Mouse (Mus musculus) liver, embryonic 14.5 days (tissue): ENCODE data around the gene Card11. TPM values are rescaled to one million over a fixed set of nuclear protein-coding genes. Genes with fewer than 3 reads are reported as not detected.

ENCODE experiments used
- ATAC-seq: fragments of 200-750 bp; cut with Nextera tagmentation; 2 replicates; pipeline ENCODE4 v1.8.0; 2017; ENCODE audit warnings: moderate number of reproducible peaks, mild to moderate bottlenecking, moderate library complexity; ENCODE audit not compliant: insufficient read depth
- DNase-seq, 3 experiments: peaks; one replicate each; pipeline ENCODE4 v3.0.0-alpha.2; 2012 to 2013; ENCODE audit warnings: low read depth in 3 of 3, low spot score in 3 of 3
- H3K27ac ChIP-seq: fragments of 300-500 bp; sonication (generic); 2 replicates; pipeline ENCODE4 v1.5.1; 2014; ENCODE audit warnings: moderate library complexity, mild to moderate bottlenecking, control low read depth, inconsistent platforms
- H3K27me3 ChIP-seq: fragments of 300-500 bp; sonication (generic); 2 replicates; pipeline ENCODE4 v1.6.1; 2014; ENCODE audit warnings: mild to moderate bottlenecking, low read length, moderate library complexity; ENCODE audit not compliant: control insufficient read depth, insufficient read depth
- H3K36me3 ChIP-seq: fragments of 300-500 bp; sonication (generic); replicated peaks from 2 replicates; pipeline ENCODE4 v1.6.1; 2014; ENCODE audit warnings: low read depth; ENCODE audit not compliant: control insufficient read depth, insufficient read depth
- H3K4me1 ChIP-seq, 2 experiments: fragments of 200-500 bp in 1 of 2; fragments of 300-500 bp in 1 of 2; sonication (generic) in 1 of 2; replicated peaks; 2 replicates each; pipeline ENCODE4 v1.6.1; 2012 to 2014; ENCODE audit warnings: antibody characterized with exemption in 1 of 2, inconsistent platforms in 1 of 2, low read length in 1 of 2; ENCODE audit not compliant: control insufficient read depth in 2 of 2, insufficient read depth in 2 of 2
- H3K4me2 ChIP-seq: fragments of 300-500 bp; sonication (generic); 2 replicates; pipeline ENCODE4 v1.6.1; 2014; ENCODE audit warnings: low read depth, mild to moderate bottlenecking, control low read depth, moderate library complexity
- H3K4me3 ChIP-seq, 2 experiments: fragments of 200-500 bp in 1 of 2; fragments of 300-500 bp in 1 of 2; sonication (generic) in 1 of 2; 2 replicates each; pipeline ENCODE4 v1.5.1; 2012 to 2014; ENCODE audit warnings: low read depth in 2 of 2, low read length in 2 of 2, mild to moderate bottlenecking in 2 of 2, control low read depth in 1 of 2, inconsistent platforms in 1 of 2, moderate library complexity in 1 of 2; ENCODE audit not compliant: insufficient read depth in 1 of 2
- H3K9ac ChIP-seq: fragments of 300-500 bp; sonication (generic); replicated peaks from 2 replicates; pipeline ENCODE4 v1.6.1; 2014; ENCODE audit warnings: mild to moderate bottlenecking, control low read depth, moderate library complexity
- H3K9me3 ChIP-seq: fragments of 300-500 bp; sonication (generic); 2 replicates; pipeline ENCODE4 v1.6.1; 2016; ENCODE audit warnings: low read length, mixed read lengths; ENCODE audit not compliant: control insufficient read depth
- CTCF ChIP-seq: IDR thresholded peaks from 2 replicates; pipeline ENCODE4 v1.5.1; 2016; ENCODE audit warnings: antibody characterized with exemption, low read depth, control low read depth
- EP300 ChIP-seq: IDR thresholded peaks from 2 replicates; pipeline ENCODE4 v1.6.1; 2016; ENCODE audit warnings: antibody characterized with exemption, low read depth
- WGBS: fragments of 180-500 bp; shearing (Covaris S2); extraction: QIAGEN DNeasy Blood & Tissue Kit; methylation state at CpG from one replicate; pipeline ENCODE4 v1.1.7; 2014; ENCODE audit not compliant: insufficient replicate concordance; 5-methylcytosine and 5-hydroxymethylcytosine counted together
- polyA plus RNA-seq, 2 experiments: library from polyadenylated mRNA; depleted of rRNA in 1 of 2; stranded (reverse) in 1 of 2; unstranded in 1 of 2; fragments of >200 nt; fragmentation: Nextera tagmentation in 1 of 2; extraction: Ambion mirVana in 1 of 2; gene quantifications; 2 replicates each; pipeline versions ENCODE4 v1.2.1 to v1.2.3; 2012 to 2014

The Card11 gene
- polyA plus RNA-seq, 2 experiments = 0.26 TPM; not detected in 1

- H3K9ac ChIP-seq = no peak overlapping the region
- TF ChIP-seq EP300 (no peak), CTCF (no peak)
- peaks cover 0 to 2% of the 10 kb centered on the region in 2 experiments; a peak in 1 of 4 replicates for H3K4me1 ChIP-seq
- H3K27me3 ChIP-seq = no peaks in the 10 kb centered on the region
- no peak overlapping the region for H3K4me2 ChIP-seq
- H3K27ac ChIP-seq = no peak overlapping the region
- no peaks in the 10 kb centered on the region for H3K36me3 ChIP-seq
- DNase-seq = no peak
- no peak for ATAC-seq
- no peaks in the 10 kb centered on the region for H3K9me3 ChIP-seq
- 57% methylated on average over 11 of the region's 11 CpGs for WGBS
- H3K4me3 ChIP-seq = no peak overlapping the region
Measured at GRCm38 (mm10) chr5:140855909-140856530, 144.4 kb downstream of the Card11 start.

- H3K27me3 ChIP-seq = no peaks in the 10 kb centered on the region
- no peak for ATAC-seq
- H3K27ac ChIP-seq = no peak overlapping the region
- H3K36me3 ChIP-seq = no peaks in the 10 kb centered on the region
- TF ChIP-seq CTCF (no peak), EP300 (no peak)
- H3K4me1 ChIP-seq = peaks cover 0 to 2% of the 10 kb centered on the region in 2 experiments; a peak in 1 of 4 replicates
- H3K4me2 ChIP-seq = no peak overlapping the region
- DNase-seq = no peak
- no peak overlapping the region for H3K4me3 ChIP-seq
- WGBS = 71% methylated on average over 4 of the region's 4 CpGs
- no peaks in the 10 kb centered on the region for H3K9me3 ChIP-seq
- no peak overlapping the region for H3K9ac ChIP-seq
Measured at GRCm38 (mm10) chr5:140854700-140855099, 145.7 kb downstream of the Card11 start.

- DNase-seq (no peak), ATAC-seq (no peak)
- Histone ChIP-seq H3K27ac (no peak overlapping the region), H3K4me1 (peaks cover 0 to 2% of the 10 kb centered on the region in 2 experiments; a peak in 1 of 4 replicates), H3K4me3 (no peak overlapping the region), H3K9ac (no peak overlapping the region), H3K4me2 (no peak overlapping the region), H3K36me3 (no peaks in the 10 kb centered on the region), H3K9me3 (no peaks in the 10 kb centered on the region), H3K27me3 (no peaks in the 10 kb centered on the region)
- WGBS = 63% methylated on average over 5 of the region's 5 CpGs
- TF ChIP-seq EP300 (no peak), CTCF (no peak)
Measured at GRCm38 (mm10) chr5:140853723-140854122, 146.7 kb downstream of the Card11 start.

GRCm38 (mm10) chr5:140852435-140852996, 147.9 kb downstream of the Card11 start:
- no peaks in the 10 kb centered on the region for H3K36me3 ChIP-seq
- ATAC-seq = no peak; the same call in 1 of the 2 replicates
- 65% methylated on average over 12 of the region's 12 CpGs for WGBS
- TF ChIP-seq CTCF = no peak
- TF ChIP-seq EP300 = no peak
- peaks cover 0 to 2% of the 10 kb centered on the region in 2 experiments; a peak in 1 of 4 replicates for H3K4me1 ChIP-seq
- peak in 1 of 3 experiments; percentile 31 for DNase-seq
- no peak overlapping the region for H3K27ac ChIP-seq
- no peak overlapping the region for H3K9ac ChIP-seq
- H3K4me2 ChIP-seq = peak overlapping the region; percentile 15; the same call in 1 of the 2 replicates
- H3K9me3 ChIP-seq = no peaks in the 10 kb centered on the region
- no peak overlapping the region for H3K4me3 ChIP-seq
- H3K27me3 ChIP-seq = no peaks in the 10 kb centered on the region

GRCm38 (mm10) chr5:140847300-140847729, 153.1 kb downstream of the Card11 start:
- WGBS = 19% methylated on average over 5 of the region's 5 CpGs
- no peak overlapping the region for H3K4me3 ChIP-seq
- H3K27ac ChIP-seq = no peak overlapping the region
- H3K36me3 ChIP-seq = no peaks in the 10 kb centered on the region
- no peaks in the 10 kb centered on the region for H3K27me3 ChIP-seq
- H3K9ac ChIP-seq = no peak overlapping the region
- H3K4me1 ChIP-seq = no peaks in the 10 kb centered on the region
- no peaks in the 10 kb centered on the region for H3K9me3 ChIP-seq
- ATAC-seq (peak; percentile 18; the same call in 1 of the 2 replicates), DNase-seq (no peak)
- TF ChIP-seq CTCF = peak; percentile 86
- TF ChIP-seq EP300 = no peak
- H3K4me2 ChIP-seq = no peak overlapping the region
